Mouse (Mus musculus) liver, embryonic 14 days (tissue): Measurements from ENCODE around the gene Ano9. TPM values are rescaled to one million over a fixed set of nuclear protein-coding genes. Genes with fewer than 3 reads are reported as not detected.

Experiments used
- polyA plus RNA-seq: library from polyadenylated mRNA; depleted of rRNA; stranded (reverse); fragments of >200 nt; gene quantifications from 2 replicates; pipeline ENCODE4 v1.2.3, GENCODE M21; 2012; rRNA removed

The Ano9 gene
- 0.36 TPM in 2 replicates for polyA plus RNA-seq

GRCm38 (mm10) chr7:141117636-141118035, at the start of gene Ano9:
Gene Ano9 (minus strand): TSS chr7:141117806.

GRCm38 (mm10) chr7:141122245-141122644, 4.6 kb upstream of the Ano9 start, which contains the start of gene Ptdss2:
Gene Ptdss2 (plus strand): TSS chr7:141122382.

GRCm38 (mm10) chr7:141099911-141100691, 17.5 kb downstream of the Ano9 start, which contains the start of gene Sigirr:
Gene Sigirr (minus strand): TSS chr7:141100572.

GRCm38 (mm10) chr7:141077841-141078240, 39.8 kb downstream of the Ano9 start, which contains the start of gene Pkp3:
Gene Pkp3 (plus strand): TSS chr7:141078218.

GRCm38 (mm10) chr7:141060426-141061242, 57.0 kb downstream of the Ano9 start, which contains the start of gene B4galnt4:
Gene B4galnt4 (plus strand): TSS chr7:141061104.

Other genes starting within 250 kb of the Ano9 start
- 50.0 and 57.2 TPM in 2 replicates for gene Psmd13, start 235.8 kb downstream of the Ano9 start, polyA plus RNA-seq
- 12.5 and 15.1 TPM in 2 replicates for gene Sirt3, start 235.5 kb downstream of the Ano9 start, polyA plus RNA-seq
- gene Cox8b, start 217.4 kb downstream of the Ano9 start, polyA plus RNA-seq, result 0.48 TPM in 1 of 2 replicates, not detected in the other
- gene Nlrp6, start 196.9 kb downstream of the Ano9 start, polyA plus RNA-seq, result 5.6 and 7.4 TPM in 2 replicates
- 6.0 and 7.0 TPM in 2 replicates for gene Pgghg, start 176.4 kb downstream of the Ano9 start, polyA plus RNA-seq
- 0.38 and 0.46 TPM in 2 replicates for gene Ifitm5, start 167.5 kb downstream of the Ano9 start, polyA plus RNA-seq
- not detected in 2 replicates for gene Gm45717, start 161.9 kb downstream of the Ano9 start, polyA plus RNA-seq
- 219 and 222 TPM in 2 replicates for gene Ifitm2, start 161.8 kb downstream of the Ano9 start, polyA plus RNA-seq
- 29.1 and 33.2 TPM in 2 replicates for gene Ifitm1, start 150.6 kb downstream of the Ano9 start, polyA plus RNA-seq
- 28.7 and 41.6 TPM in 2 replicates for gene Ifitm3, start 107.0 kb downstream of the Ano9 start, polyA plus RNA-seq
- gene Ifitm6, start 99.9 kb downstream of the Ano9 start, polyA plus RNA-seq, result 8.3 and 10.9 TPM in 2 replicates
- not detected in 2 replicates for gene Gm17387, start 88.7 kb downstream of the Ano9 start, polyA plus RNA-seq
- 0.59 and 0.76 TPM in 2 replicates for gene B4galnt4, start 56.7 kb downstream of the Ano9 start, polyA plus RNA-seq
- gene Pkp3, start 39.6 kb downstream of the Ano9 start, polyA plus RNA-seq, result 0.38 and 0.48 TPM in 2 replicates
- 9.1 and 10.7 TPM in 2 replicates for gene Sigirr, start 17.2 kb downstream of the Ano9 start, polyA plus RNA-seq
- gene Ptdss2, start 4.6 kb upstream of the Ano9 start, polyA plus RNA-seq, result 62.0 and 81.0 TPM in 2 replicates
- 23.5 and 28.6 TPM in 2 replicates for gene Rnh1, start 55.1 kb upstream of the Ano9 start, polyA plus RNA-seq
- gene Hras, start 76.2 kb upstream of the Ano9 start, polyA plus RNA-seq, result 67.7 and 68.0 TPM in 2 replicates
- gene Lrrc56, start 76.4 kb upstream of the Ano9 start, polyA plus RNA-seq, result 13.2 and 14.8 TPM in 2 replicates
- gene Lmntd2, start 96.3 kb upstream of the Ano9 start, polyA plus RNA-seq, result 1.6 and 2.0 TPM in 2 replicates
- 22.1 and 22.8 TPM in 2 replicates for gene Rassf7, start 98.1 kb upstream of the Ano9 start, polyA plus RNA-seq
- gene Phrf1, start 111.0 kb upstream of the Ano9 start, polyA plus RNA-seq, result 10.8 and 16.2 TPM in 2 replicates
- 8.3 and 11.9 TPM in 2 replicates for gene Irf7, start 148.7 kb upstream of the Ano9 start, polyA plus RNA-seq
- gene Cdhr5, start 159.0 kb upstream of the Ano9 start, polyA plus RNA-seq, result 0.07 and 0.09 TPM in 2 replicates
- 0.23 and 0.67 TPM in 2 replicates for gene Sct, start 161.3 kb upstream of the Ano9 start, polyA plus RNA-seq
- 0.01 TPM in 1 of 2 replicates, not detected in the other for gene Drd4, start 174.2 kb upstream of the Ano9 start, polyA plus RNA-seq
- gene Deaf1, start 209.9 kb upstream of the Ano9 start, polyA plus RNA-seq, result 7.0 and 8.4 TPM in 2 replicates
- gene Tmem80, start 209.9 kb upstream of the Ano9 start, polyA plus RNA-seq, result 11.7 and 13.9 TPM in 2 replicates
- gene Eps8l2, start 221.1 kb upstream of the Ano9 start, polyA plus RNA-seq, result 7.1 and 8.9 TPM in 2 replicates